Mouse (Mus musculus) lung, adult 18-20 months (tissue): ENCODE measurements around the gene Rnase2b.
A peak's percentile ranks its signal among the peaks of the same experiment; 100 is the strongest.
"Not testable (repeated sequence)": the region's sequence is repeated elsewhere in the genome, so short reads cannot be mapped to it uniquely, and the experiment has no call there.

Experiments used
- DNase-seq, 2 experiments: peaks; one replicate each; pipeline ENCODE4 v3.0.0; 2022; ENCODE audit warnings: mixed read lengths in 2 of 2

The Rnase2b gene

DNA sequence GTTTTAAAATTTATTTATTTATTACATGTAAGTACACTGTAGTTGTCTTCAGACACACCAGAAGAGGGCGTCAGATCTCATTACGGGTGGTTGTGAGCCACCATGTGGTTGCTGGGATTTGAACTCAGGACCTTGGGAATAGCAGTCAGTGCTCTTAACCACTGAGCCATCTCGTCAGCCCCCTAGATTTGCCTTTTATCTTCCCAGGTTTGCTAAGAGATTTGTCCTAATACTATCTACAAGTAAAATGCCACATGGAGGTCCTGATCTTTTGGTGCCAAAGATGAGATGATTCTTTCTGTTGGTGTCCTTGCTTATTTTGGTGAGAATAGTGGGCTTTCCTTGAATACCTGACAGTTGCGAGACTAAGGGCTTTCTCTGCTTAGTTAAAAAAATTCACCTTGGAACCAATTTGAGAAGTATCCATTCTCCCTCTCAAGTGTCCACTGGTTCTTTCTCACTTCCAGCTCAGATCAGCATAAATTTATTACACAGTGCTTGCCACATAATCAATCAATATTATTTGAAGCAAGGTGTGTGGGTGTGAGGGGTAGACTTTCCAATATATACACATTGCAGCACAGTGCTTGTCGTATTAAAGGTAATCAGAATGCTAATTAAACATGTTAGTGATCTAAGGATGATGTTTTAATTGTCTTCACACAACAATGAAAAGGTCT, 5.9 kb upstream of the Rnase2b start:
- DNase-seq: no peak

GRCm38 (mm10) chr14:51156736-51157068, 5.4 kb upstream of the Rnase2b start:
- DNase-seq: no peak

- DNase-seq: no peak
These were observed 5.0 kb upstream of the Rnase2b start for GRCm38 (mm10) chr14:51157072-51157471.

GRCm38 (mm10) chr14:51163323-51163722, 1.3 kb downstream of the Rnase2b start:
- not testable (repeated sequence) for DNase-seq

- no peak for DNase-seq
These were observed 3.4 kb downstream of the Rnase2b start for GRCm38 (mm10) chr14:51165435-51165834.

GRCm38 (mm10) chr14:51166068-51166467, 4.0 kb downstream of the Rnase2b start:
- no peak for DNase-seq

GRCm38 (mm10) chr14:51172095-51172865, 10.2 kb downstream of the Rnase2b start:
- peak; percentile 12 to 13 for DNase-seq

- DNase-seq: not testable (repeated sequence)
These were observed 10.9 kb downstream of the Rnase2b start for GRCm38 (mm10) chr14:51172947-51173346.

DNA sequence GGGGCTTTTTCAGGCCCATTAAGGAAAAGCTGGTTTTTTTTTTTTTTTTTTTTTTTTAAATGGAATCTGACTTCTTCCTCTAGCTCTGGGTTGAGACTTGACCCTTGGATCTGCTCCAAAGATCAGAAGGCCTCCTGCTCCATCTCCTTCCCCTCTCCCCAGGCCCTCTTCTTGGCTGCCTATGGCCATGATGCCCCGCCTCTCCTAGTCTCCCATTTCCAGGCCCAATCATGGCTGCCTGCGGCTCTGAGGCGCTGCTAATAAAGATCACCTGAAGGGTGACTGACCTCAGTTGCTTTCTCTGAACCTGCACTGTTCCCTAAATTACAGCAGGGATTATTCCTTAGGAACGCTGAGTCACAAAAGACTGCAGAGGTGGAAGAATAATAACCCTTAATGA, 11.8 kb downstream of the Rnase2b start:
- DNase-seq: no peak

DNA sequence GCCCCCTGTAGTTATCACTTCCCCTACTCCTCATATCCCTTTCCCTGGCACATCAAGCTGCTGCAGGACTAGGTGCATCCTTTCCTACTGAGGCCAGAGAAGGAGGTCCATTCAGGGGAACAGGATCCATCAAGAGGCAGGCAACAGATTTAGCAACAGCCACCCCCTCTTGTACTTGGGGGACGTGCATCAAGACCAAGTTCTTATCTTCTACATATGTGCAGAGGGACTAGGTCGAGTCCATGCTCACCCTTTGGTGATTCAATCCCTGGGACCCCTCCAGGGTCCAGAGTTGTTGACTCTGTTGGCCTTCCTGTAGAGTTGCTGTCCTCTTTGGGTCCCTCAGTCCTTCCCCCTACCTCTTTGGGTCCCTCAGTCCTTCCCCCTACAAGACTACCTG, 19.0 kb downstream of the Rnase2b start:
- DNase-seq: not testable (repeated sequence)

DNA sequence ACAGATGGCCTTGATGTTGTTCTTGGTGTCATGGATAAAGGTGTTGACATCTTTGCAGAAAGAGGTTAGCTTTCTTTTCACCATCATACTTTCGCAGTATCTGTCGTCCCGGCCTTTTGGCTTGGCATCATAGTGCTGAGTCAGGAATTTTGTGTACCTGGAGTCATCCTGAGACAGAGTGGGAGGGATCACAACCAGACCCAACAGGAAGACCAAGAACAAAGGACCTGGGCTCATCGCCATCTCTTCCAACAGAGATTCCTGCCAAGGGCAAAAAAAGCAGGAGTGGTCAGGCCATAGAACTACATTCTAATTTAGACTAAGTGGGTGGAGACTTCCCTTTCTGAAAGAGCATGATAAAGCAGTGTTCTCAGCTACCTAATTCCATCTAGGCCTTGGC, 33.6 kb downstream of the Rnase2b start:
- peak; percentile 18 to 44 for DNase-seq

GRCm38 (mm10) chr14:51199098-51200023, 37.3 kb downstream of the Rnase2b start, which contains the start of gene Ang2:
TSS of gene Ang2 (minus strand) at chr14:51199148.
- no peak for DNase-seq

- DNase-seq: peak in 1 of 2 experiments; percentile 9
These were observed 38.0 kb downstream of the Rnase2b start for GRCm38 (mm10) chr14:51200054-51200453.

GRCm38 (mm10) chr14:51200466-51200865, 38.4 kb downstream of the Rnase2b start:
- no peak for DNase-seq

DNA sequence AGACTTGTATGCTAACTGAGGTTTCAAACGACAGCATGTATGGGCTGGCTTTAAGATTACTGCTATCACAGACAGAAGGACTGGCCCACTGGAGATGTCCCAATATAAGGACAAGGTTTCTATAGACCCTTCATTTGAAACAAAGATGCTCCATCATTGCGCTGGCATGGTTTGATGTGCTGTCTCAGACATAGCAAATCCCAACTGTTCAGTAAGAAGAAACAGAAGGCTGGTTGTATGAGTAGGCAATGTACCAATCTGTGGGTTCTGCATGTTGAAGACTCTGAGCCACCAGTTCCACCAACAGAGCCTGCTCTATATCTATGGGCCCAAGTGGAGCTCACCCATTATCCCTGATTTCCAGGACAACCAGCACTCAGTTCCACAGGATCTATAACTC, 41.1 kb downstream of the Rnase2b start, which contains the start of gene Ear14:
Gene Ear14 (plus strand): TSS at position 277 of the 400 bp plus-strand sequence.
- no peak for DNase-seq
